Mouse (Mus musculus): ENCODE results near the gene Scamp2. TPM values are rescaled to one million over a fixed set of nuclear protein-coding genes. Genes with fewer than 3 reads are reported as not detected.

Gene Scamp2
- polyA plus RNA-seq, 1 experiment from 2014 or later: 84.6 TPM

DNA sequence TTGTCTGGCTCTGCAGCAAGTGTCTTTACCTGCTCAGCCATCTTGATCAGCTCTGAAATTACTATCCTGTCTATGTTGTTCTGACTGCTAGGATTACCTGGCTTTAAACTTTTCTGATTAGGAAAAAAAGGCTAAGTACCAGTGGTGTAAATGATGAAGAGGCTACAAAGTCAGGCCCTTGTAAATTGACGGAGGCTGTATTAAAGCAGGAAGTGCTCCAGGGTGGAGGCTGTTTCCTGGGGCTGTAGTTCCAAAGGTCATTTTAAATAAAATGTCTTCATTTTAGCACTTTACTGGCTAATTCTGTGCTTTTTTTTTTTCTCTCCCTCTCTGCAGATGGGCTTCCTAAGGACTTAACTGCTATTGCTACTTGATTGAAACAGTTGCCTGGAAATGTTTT lies 28.8 kb upstream of the Scamp2 start:
- H3K4me1 ChIP-seq: peaks cover 6% of the 10 kb centered on the region
- WGBS: 69% methylated on average over 1 of the region's 1 CpGs
- no peaks in the 10 kb centered on the region for H3K9me3 ChIP-seq (replicated peaks)
- H3K36me3 ChIP-seq: peaks cover 36% of the 10 kb centered on the region
- H3K9ac ChIP-seq: no peak overlapping the region
- H3K27me3 ChIP-seq: no peaks in the 10 kb centered on the region
- no peak for ATAC-seq (ENCODE audit: insufficient number of reproducible peaks, low FRiP score, low TSS enrichment, low read depth)
- no peak overlapping the region for H3K27ac ChIP-seq (replicated peaks)
- no peak overlapping the region for H3K4me2 ChIP-seq (replicated peaks)
- no peak overlapping the region for H3K4me3 ChIP-seq (replicated peaks)

- no peak overlapping the region; the same call in 1 of the 2 replicates for H3K27ac ChIP-seq (replicated peaks)
- WGBS: 95% methylated on average over 5 of the region's 5 CpGs
- no peak for ATAC-seq (ENCODE audit: insufficient number of reproducible peaks, low FRiP score, low TSS enrichment, low read depth)
- no peaks in the 10 kb centered on the region for H3K9me3 ChIP-seq (replicated peaks)
- H3K4me3 ChIP-seq (replicated peaks): no peak overlapping the region
- no peak overlapping the region for H3K9ac ChIP-seq
- peak overlapping the region; percentile 66 for H3K4me2 ChIP-seq (replicated peaks)
- no peaks in the 10 kb centered on the region for H3K27me3 ChIP-seq
- peaks cover 23% of the 10 kb centered on the region for H3K4me1 ChIP-seq
- peaks cover 43% of the 10 kb centered on the region for H3K36me3 ChIP-seq
Observed at GRCm38 (mm10) chr9:57536362-57536761, 24.4 kb upstream of the Scamp2 start.

- Histone ChIP-seq H3K4me1 (peaks cover 23% of the 10 kb centered on the region), H3K27ac (replicated peaks) (peak within 1 kb of the TSS; percentile 84), H3K27me3 (no peaks in the 10 kb centered on the region), H3K36me3 (peaks cover 44% of the 10 kb centered on the region), H3K9me3 (replicated peaks) (no peaks in the 10 kb centered on the region), H3K4me3 (replicated peaks) (peak within 1 kb of the TSS; percentile 87), H3K4me2 (replicated peaks) (peak within 1 kb of the TSS; percentile 66), H3K9ac (peak within 1 kb of the TSS; percentile 78)
- peak; percentile 88 for ATAC-seq (ENCODE audit: insufficient number of reproducible peaks, low FRiP score, low TSS enrichment, low read depth)
- WGBS: 2% methylated on average over 45 of the region's 45 CpGs
Observed at GRCm38 (mm10) chr9:57537044-57537727, 23.6 kb upstream of the Scamp2 start, which contains the start of gene Fam219b. TSS of gene Fam219b (plus strand) at chr9:57537528.

- Histone ChIP-seq H3K36me3 (peaks cover 46% of the 10 kb centered on the region), H3K4me3 (replicated peaks) (peak overlapping the region; percentile 87), H3K9me3 (replicated peaks) (no peaks in the 10 kb centered on the region), H3K9ac (peak overlapping the region; percentile 78), H3K27ac (replicated peaks) (peak overlapping the region; percentile 84), H3K4me1 (peaks cover 23% of the 10 kb centered on the region), H3K27me3 (no peaks in the 10 kb centered on the region), H3K4me2 (replicated peaks) (peak overlapping the region; percentile 66)
- peak; percentile 55 for ATAC-seq (ENCODE audit: insufficient number of reproducible peaks, low FRiP score, low TSS enrichment, low read depth)
- under 1% methylated on average over 24 of the region's 24 CpGs for WGBS
Observed at GRCm38 (mm10) chr9:57537728-57538181, 23.0 kb upstream of the Scamp2 start.

DNA sequence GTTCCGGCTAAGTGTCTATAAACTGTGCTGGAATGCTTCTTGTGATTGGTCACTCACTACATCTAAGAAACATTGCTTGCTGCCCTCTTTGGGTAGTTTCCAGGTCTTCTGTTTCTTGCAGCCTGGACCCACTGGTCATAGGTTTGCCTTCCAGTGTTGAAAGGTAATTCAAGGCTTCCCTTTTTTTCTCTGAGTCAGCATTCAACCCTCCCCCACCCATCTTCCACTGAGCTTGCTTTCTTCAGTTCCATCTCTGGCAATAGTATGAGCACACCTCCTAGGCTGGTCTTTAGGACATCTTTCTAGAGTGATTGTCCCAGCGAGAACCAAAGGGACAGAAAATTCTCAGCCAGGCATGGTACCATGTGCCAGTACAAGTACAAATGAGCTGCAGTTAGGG lies 21.2 kb upstream of the Scamp2 start:
- H3K27me3 ChIP-seq: no peaks in the 10 kb centered on the region
- H3K36me3 ChIP-seq: peaks cover 52% of the 10 kb centered on the region
- H3K4me2 ChIP-seq (replicated peaks): no peak overlapping the region
- H3K9ac ChIP-seq: no peak overlapping the region
- H3K4me3 ChIP-seq (replicated peaks): no peak overlapping the region
- WGBS: 89% methylated on average over 2 of the region's 2 CpGs
- no peak overlapping the region for H3K27ac ChIP-seq (replicated peaks)
- peaks cover 23% of the 10 kb centered on the region for H3K4me1 ChIP-seq
- no peak for ATAC-seq (ENCODE audit: insufficient number of reproducible peaks, low FRiP score, low TSS enrichment, low read depth)
- H3K9me3 ChIP-seq (replicated peaks): no peaks in the 10 kb centered on the region

DNA sequence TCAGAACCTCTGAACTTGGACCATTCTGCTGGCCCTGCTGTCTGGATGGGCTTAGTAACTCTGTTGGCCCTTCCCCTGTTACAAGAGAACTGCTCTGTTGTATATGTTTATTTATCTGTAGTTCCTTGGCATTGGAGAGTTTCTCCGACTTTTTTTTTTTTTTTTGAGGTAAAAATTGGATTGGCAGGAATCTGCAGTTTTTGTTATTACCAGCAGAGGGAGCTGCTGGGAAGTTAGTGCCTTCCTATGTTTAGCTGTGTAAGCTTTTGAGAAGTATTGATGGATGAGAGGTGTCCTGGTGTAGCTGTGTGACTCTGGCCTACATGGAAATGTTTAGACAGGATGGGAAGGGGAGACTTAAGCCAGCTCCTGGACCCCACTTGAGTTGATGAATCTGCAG lies 19.4 kb upstream of the Scamp2 start:
- H3K4me3 ChIP-seq (replicated peaks): no peak overlapping the region
- H3K4me2 ChIP-seq (replicated peaks): no peak overlapping the region
- H3K36me3 ChIP-seq: peaks cover 69% of the 10 kb centered on the region
- no peaks in the 10 kb centered on the region for H3K9me3 ChIP-seq (replicated peaks)
- H3K27ac ChIP-seq (replicated peaks): no peak overlapping the region
- peaks cover 23% of the 10 kb centered on the region for H3K4me1 ChIP-seq
- H3K27me3 ChIP-seq: no peaks in the 10 kb centered on the region
- 0% methylated on average over 1 of the region's 1 CpGs for WGBS
- no peak overlapping the region for H3K9ac ChIP-seq
- no peak for ATAC-seq (ENCODE audit: insufficient number of reproducible peaks, low FRiP score, low TSS enrichment, low read depth)

DNA sequence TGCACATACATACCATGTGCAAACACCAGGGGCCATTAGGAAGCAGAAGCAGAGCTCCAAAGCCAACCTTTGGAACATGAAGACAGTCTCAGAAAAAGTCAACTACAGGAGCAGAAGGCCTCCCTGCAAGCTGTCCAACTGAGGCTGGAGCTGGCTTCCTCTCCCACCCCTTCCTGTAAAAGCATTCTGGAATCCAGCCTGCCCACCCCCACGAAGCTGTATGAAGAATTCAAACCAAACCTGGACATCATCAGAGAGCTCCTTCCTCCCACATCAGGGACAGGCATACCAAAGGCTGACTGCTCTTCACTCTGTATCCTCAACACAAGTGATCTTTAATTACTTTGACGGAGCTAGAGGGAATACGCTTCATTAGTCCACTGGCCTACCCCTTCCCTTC lies 16.8 kb upstream of the Scamp2 start:
- no peak for ATAC-seq (ENCODE audit: insufficient number of reproducible peaks, low FRiP score, low TSS enrichment, low read depth)
- H3K4me3 ChIP-seq (replicated peaks): no peak overlapping the region
- peaks cover 86% of the 10 kb centered on the region for H3K36me3 ChIP-seq
- WGBS: 78% methylated on average over 3 of the region's 3 CpGs
- H3K4me1 ChIP-seq: peaks cover 8% of the 10 kb centered on the region; the same call in 1 of the 2 replicates
- H3K27me3 ChIP-seq: no peaks in the 10 kb centered on the region
- no peak overlapping the region for H3K4me2 ChIP-seq (replicated peaks)
- H3K9me3 ChIP-seq (replicated peaks): no peaks in the 10 kb centered on the region
- H3K9ac ChIP-seq: no peak overlapping the region
- H3K27ac ChIP-seq (replicated peaks): no peak overlapping the region

GRCm38 (mm10) chr9:57547287-57547686 lies 13.5 kb upstream of the Scamp2 start:
- peaks cover 68% of the 10 kb centered on the region for H3K36me3 ChIP-seq
- WGBS: 81% methylated on average over 5 of the region's 5 CpGs
- no peak for ATAC-seq (ENCODE audit: insufficient number of reproducible peaks, low FRiP score, low TSS enrichment, low read depth)
- H3K9me3 ChIP-seq (replicated peaks): no peaks in the 10 kb centered on the region
- no peak overlapping the region for H3K4me2 ChIP-seq (replicated peaks)
- H3K4me1 ChIP-seq: peaks cover 7% of the 10 kb centered on the region
- no peaks in the 10 kb centered on the region for H3K27me3 ChIP-seq
- H3K4me3 ChIP-seq (replicated peaks): no peak overlapping the region
- H3K27ac ChIP-seq (replicated peaks): no peak overlapping the region
- no peak overlapping the region for H3K9ac ChIP-seq

- H3K27me3 ChIP-seq: no peaks in the 10 kb centered on the region
- no peak overlapping the region for H3K27ac ChIP-seq (replicated peaks)
- no peak overlapping the region for H3K4me2 ChIP-seq (replicated peaks)
- 86% methylated on average over 11 of the region's 11 CpGs for WGBS
- H3K36me3 ChIP-seq: peaks cover 62% of the 10 kb centered on the region
- no peak overlapping the region for H3K9ac ChIP-seq
- no peak overlapping the region for H3K4me3 ChIP-seq (replicated peaks)
- no peak for ATAC-seq (ENCODE audit: insufficient number of reproducible peaks, low FRiP score, low TSS enrichment, low read depth)
- H3K4me1 ChIP-seq: peaks cover 7% of the 10 kb centered on the region
- no peaks in the 10 kb centered on the region for H3K9me3 ChIP-seq (replicated peaks)
Observed at GRCm38 (mm10) chr9:57547869-57548268, 12.9 kb upstream of the Scamp2 start.

DNA sequence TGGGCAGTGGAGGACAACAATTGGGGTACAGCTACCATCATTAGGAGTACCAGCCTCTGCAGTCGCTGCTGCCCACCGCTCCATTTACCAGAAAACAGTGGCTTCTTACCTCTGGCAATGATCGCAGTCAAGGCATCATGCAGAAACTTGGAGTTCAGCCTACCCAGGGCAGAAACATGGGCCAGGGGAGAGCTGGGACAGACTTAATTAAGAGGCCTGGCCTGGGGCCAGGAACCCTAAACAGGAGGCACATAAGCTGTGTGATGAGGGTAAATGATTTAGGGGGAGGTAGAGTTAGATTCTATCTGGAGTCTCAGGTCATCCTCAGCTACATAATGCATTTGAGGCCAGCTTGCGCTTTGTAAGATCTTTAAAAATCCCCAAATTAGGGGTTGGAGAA lies 11.6 kb upstream of the Scamp2 start:
- Histone ChIP-seq H3K27ac (replicated peaks) (no peak overlapping the region), H3K9me3 (replicated peaks) (no peaks in the 10 kb centered on the region), H3K9ac (no peak overlapping the region), H3K4me1 (peaks cover 7% of the 10 kb centered on the region), H3K4me2 (replicated peaks) (no peak overlapping the region), H3K36me3 (peaks cover 49% of the 10 kb centered on the region), H3K27me3 (no peaks in the 10 kb centered on the region), H3K4me3 (replicated peaks) (no peak overlapping the region)
- ATAC-seq (ENCODE audit: insufficient number of reproducible peaks, low FRiP score, low TSS enrichment, low read depth): no peak
- 94% methylated on average over 4 of the region's 4 CpGs for WGBS

DNA sequence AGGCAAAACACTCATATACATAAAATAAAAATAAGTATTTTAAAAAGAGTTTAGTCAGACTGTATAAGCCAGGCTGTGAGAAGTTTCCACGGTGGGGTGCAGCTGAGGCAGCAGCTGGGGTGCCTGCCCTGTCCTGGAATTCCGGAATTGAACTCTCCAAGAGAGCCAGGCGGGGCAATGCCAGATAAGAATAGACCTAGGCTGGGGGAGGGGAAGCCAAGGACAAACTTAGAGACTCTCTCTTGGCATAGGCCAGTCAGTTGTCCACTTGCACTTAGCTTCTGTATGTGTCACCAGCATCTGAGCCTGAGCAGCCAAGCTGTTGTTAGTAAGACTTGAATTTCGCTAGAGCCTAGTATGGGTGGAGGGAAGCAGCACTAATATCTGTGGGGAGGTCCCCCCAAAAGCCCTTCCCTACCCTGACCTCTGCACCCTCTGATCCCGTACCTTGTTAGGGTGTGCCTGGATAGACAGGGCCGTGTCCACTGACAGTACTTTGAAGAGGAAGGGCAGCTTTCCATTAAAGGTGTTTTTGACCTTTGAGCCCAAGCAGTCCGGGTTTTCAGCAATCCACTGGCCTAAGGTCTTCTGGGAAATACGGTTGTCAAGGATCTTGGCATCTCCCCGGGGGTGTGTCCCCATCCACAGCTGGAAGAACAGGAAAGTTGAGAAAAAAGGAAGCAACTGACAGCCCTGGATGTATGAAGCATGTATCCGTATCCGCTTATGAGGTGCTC lies 10.4 kb upstream of the Scamp2 start:
- peak; percentile 34 for ATAC-seq (ENCODE audit: insufficient number of reproducible peaks, low FRiP score, low TSS enrichment, low read depth)

More for the DNA sequence above, 10.4 kb upstream of the Scamp2 start:
- H3K4me3 ChIP-seq (replicated peaks): no peak overlapping the region
- 73% methylated on average over 11 of the region's 11 CpGs for WGBS
- H3K36me3 ChIP-seq: peaks cover 39% of the 10 kb centered on the region
- H3K9me3 ChIP-seq (replicated peaks): no peaks in the 10 kb centered on the region
- no peaks in the 10 kb centered on the region for H3K27me3 ChIP-seq
- H3K4me1 ChIP-seq: peaks cover 7% of the 10 kb centered on the region
- no peak overlapping the region for H3K9ac ChIP-seq
- H3K27ac ChIP-seq (replicated peaks): 0 out of 2 replicates have a peak overlapping the region, but pooled peaks have one; percentile 17
- H3K4me2 ChIP-seq (replicated peaks): no peak overlapping the region

Data from embryonic facial prominence, embryonic 15.5 days (tissue).